Mouse (Mus musculus) adrenal gland, postnatal 14 days (tissue): ENCODE results near the gene Tbx3. TPM values are rescaled to one million over a fixed set of nuclear protein-coding genes. Genes with fewer than 3 reads are reported as not detected.

ENCODE experiments used
- DNase-seq: peaks from one replicate; pipeline ENCODE4 v3.0.0; 2021; ENCODE audit warnings: mixed read lengths
- total RNA-seq: library from RNA; stranded (reverse); gene quantifications from 2 replicates; pipeline ENCODE4 v1.2.3, GENCODE M21; 2021

The Tbx3 gene
- total RNA-seq, 1 experiment from 2014 or later: 177 TPM

GRCm38 (mm10) chr5:119679614-119680328, 9.3 kb downstream of the Tbx3 start:
- no peak for DNase-seq

- peak; percentile 56 for DNase-seq
Observed at GRCm38 (mm10) chr5:119680329-119681010, 10.0 kb downstream of the Tbx3 start.

GRCm38 (mm10) chr5:119681011-119681832, 10.8 kb downstream of the Tbx3 start:
- DNase-seq: peak; percentile 27

- DNase-seq: peak; percentile 33
Observed at GRCm38 (mm10) chr5:119681833-119682210, 11.4 kb downstream of the Tbx3 start.

- peak; percentile 67 for DNase-seq
Observed at GRCm38 (mm10) chr5:119682646-119683515, 12.4 kb downstream of the Tbx3 start.

- no peak for DNase-seq
Observed at GRCm38 (mm10) chr5:119683861-119684260, 13.4 kb downstream of the Tbx3 start.

- DNase-seq: peak; percentile 35
Observed at GRCm38 (mm10) chr5:119684701-119685391, 14.4 kb downstream of the Tbx3 start.

GRCm38 (mm10) chr5:119685446-119686198, 15.2 kb downstream of the Tbx3 start:
- DNase-seq: peak; percentile 86

GRCm38 (mm10) chr5:119686199-119686964, 15.9 kb downstream of the Tbx3 start:
- DNase-seq: peak; percentile 73

GRCm38 (mm10) chr5:119687005-119687855, 16.8 kb downstream of the Tbx3 start:
- peak; percentile 56 for DNase-seq

GRCm38 (mm10) chr5:119687856-119688206, 17.4 kb downstream of the Tbx3 start:
- DNase-seq: no peak

GRCm38 (mm10) chr5:119688306-119688705, 17.8 kb downstream of the Tbx3 start:
- no peak for DNase-seq

GRCm38 (mm10) chr5:119688914-119689420, 18.5 kb downstream of the Tbx3 start:
- peak; percentile 8 for DNase-seq

- no peak for DNase-seq
Observed at GRCm38 (mm10) chr5:119689501-119689900, 19.0 kb downstream of the Tbx3 start.

GRCm38 (mm10) chr5:119691075-119691474, 20.6 kb downstream of the Tbx3 start:
- peak; percentile 90 for DNase-seq

- peak; percentile 41 for DNase-seq
Observed at GRCm38 (mm10) chr5:119692425-119692824, 22.0 kb downstream of the Tbx3 start.

- no peak for DNase-seq
Observed at GRCm38 (mm10) chr5:119694914-119695313, 24.4 kb downstream of the Tbx3 start.

GRCm38 (mm10) chr5:119703031-119703430, 32.6 kb downstream of the Tbx3 start:
- DNase-seq: no peak

- no peak for DNase-seq
Observed at GRCm38 (mm10) chr5:119704900-119705299, 34.4 kb downstream of the Tbx3 start.
